Mouse (Mus musculus) kidney, adult 2 months (tissue): ENCODE data around the gene Larp6.

Experiments
- CTCF ChIP-seq: fragments of 200-500 bp; conservative IDR thresholded peaks from 2 replicates; pipeline ENCODE4 v1.5.1; 2011; ENCODE audit warnings: low read depth, mild to moderate bottlenecking, control low read depth, low read length, moderate library complexity, mixed read lengths; ENCODE audit not compliant: insufficient read depth, insufficient read length
- POLR2A ChIP-seq: fragments of 200-500 bp; IDR thresholded peaks from one replicate; pipeline ENCODE4 v1.6.1; 2011; ENCODE audit warnings: low read depth, low read length, control low read depth

- TF ChIP-seq POLR2A (no peak), CTCF (no peak)
These were observed 43.9 kb upstream of the Larp6 start for GRCm38 (mm10) chr9:60668886-60669285.
